Mouse (Mus musculus) gonadal fat pad, adult 2 months (tissue): ENCODE measurements around the gene Vmn1r233. TPM values are rescaled to one million over a fixed set of nuclear protein-coding genes. Genes with fewer than 3 reads are reported as not detected.

Experiments
- DNase-seq: peaks from one replicate; pipeline ENCODE4 v3.0.0-alpha.2; 2012; ENCODE audit warnings: low read depth
- polyA plus RNA-seq: library from polyadenylated mRNA; depleted of rRNA; stranded (reverse); fragments of >200 nt; gene quantifications from 2 replicates; pipeline ENCODE4 v1.2.3, GENCODE M21; 2012; rRNA removed

The Vmn1r233 gene
- not detected in 2 replicates for polyA plus RNA-seq

DNA sequence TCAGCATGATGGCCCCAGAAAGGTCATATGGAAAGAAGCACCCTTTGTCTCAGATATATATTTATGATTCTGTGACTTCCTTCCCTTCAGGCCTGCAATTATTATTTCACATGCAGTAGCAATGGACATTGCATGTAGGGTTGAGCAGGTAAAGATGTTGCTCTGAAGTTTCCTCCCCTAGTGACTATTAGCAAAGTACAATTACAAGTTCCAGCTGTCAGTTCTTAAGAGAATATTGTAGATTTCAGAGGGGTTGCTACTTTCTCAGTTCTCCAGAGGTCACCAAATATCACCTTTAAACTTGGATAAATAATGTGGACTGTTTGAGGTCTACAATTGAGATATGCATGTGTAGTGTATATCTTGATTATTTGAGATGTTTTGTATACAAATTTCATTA, at the start of gene Vmn1r233:
Gene Vmn1r233, minus strand, starts transcription at position 101 of the 400 bp plus-strand sequence.
- no peak for DNase-seq

DNA sequence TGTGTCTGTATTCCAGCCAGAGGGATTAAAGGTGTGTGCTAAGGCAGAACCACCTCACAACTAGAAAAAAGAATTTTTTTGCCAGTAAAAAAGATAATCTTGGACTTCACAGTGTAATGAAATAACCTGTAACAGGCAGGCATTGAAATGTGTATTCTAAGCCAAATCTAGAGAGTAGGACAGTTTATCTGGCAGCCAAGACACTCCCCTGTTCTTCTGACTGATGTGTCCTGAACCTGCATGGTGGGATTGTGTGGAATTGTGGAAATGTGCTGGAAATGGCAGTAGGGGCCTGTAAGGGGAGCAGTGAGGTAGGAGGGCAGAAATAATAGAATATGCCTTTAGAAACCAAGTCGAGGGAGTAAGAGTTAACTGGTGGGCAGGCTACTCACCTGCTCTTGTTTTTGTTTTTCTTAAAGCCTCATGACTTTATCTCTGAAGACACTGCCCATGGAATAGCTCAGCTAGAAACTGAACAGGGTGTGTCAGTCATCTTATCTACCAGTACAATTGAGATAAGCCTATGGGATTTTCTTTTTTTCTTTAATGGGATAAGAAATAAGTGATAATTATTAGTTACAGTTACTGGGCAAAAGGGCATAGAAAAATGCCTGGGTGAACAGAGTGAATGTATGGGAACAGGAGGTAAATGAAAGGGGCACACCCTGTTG, 22.3 kb upstream of the Vmn1r233 start:
- no peak for DNase-seq

DNA sequence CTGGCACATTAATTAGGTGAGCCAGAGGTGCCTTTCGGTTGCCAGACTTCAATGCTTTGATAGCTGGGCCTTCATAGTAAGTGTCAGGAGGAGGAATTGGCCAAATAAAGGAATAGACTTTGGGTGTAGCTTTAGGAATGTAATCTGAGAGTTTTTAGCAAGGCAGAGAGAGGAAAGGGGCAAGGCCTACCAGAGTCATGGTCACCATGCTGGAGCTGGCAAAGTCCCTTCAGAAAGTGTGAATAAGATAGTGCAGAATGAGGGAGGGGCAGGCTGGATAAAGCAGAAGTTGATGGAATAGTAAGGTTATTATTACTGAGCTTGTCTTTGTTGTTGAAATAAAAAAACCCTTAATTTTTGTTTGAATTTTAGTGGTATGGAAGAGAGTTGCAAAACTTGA, 13.5 kb upstream of the Vmn1r233 start:
- DNase-seq, result no peak

DNA sequence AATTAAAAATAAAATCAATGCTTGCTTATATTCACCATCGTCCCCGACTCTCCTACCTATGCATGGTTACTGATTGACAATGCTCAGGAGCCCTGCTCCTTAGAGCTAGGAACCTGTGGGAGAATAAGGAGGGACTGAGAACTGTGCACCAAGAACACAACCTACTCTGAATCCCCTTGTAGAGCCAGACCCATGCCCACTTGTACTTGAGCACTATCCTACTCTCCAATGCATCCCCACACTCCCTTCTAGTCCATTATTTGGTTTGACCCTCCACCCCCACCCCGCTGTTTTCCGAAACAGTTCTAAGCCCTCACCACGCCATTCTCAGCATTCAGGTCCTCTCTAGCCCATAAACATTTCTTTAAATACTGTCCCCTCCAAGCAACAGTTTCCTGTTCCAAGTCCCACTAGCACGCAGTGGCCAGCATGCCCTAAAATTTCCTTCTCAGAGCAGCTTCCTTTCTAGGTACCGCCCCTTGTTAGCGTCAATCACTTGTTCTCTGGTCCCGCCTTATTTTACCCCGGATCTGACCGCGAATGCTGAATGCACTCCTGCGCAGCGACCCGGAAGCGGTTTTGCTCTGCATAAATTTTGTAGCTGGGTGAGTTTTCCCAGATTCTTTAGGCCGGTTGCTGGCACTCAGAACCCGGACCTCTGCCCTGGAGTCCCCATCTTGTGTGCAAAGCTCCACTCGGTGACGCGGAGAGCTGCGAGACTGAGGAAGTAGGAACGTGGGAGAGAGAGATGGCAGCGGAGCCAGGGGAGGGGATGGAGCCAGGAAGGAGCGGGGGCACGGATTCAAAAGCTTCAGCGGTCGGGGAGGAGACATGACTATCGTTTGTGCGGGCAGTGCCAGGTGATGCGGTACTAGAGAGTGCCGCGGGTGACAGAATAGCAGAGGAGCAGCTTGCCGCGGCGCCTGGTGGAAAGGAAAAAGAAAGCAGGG, 12.4 kb upstream of the Vmn1r233 start, which contains the start of gene Zfp160:
Gene Zfp160, plus strand, starts transcription at position 522 of the 950 bp plus-strand sequence.
- DNase-seq, result peak; percentile 56

DNA sequence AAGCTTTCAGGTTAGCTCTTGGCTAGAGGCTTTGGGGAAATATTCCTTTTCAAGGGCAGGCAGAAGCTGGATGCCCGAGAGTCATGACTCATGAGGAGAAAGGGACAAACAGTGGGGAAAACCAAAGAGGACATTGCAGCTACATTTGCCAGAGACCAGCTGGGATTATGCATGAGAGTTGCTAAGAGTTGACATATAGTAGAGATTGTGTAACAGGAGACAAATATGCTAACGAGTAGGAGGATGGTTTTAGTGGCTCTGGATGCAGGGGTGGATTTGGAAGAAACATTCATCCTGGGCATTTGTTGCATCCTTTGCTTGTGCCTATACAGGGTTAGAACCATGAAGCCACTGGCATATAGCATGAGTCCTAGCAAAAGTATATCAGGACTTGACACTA, 2.5 kb downstream of the Vmn1r233 start:
- DNase-seq, result no peak

DNA sequence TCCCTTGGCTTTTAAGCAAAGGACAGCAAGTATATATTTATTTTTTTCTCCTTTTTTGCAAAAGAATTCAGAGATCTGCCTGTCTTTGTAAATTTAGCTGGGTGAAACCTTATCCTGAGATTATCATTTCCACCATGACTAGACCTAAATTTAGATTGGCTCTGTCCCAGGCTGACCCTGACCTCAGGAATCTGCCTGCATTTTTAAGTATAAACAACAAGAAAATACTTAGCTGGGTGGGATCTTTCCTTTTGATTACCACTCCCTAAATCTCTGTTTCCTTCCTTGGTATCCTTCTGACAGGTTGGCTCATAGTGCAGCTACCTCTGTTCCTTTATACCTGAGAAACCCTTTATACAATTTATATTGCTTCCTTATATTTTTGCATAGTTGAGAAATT, 29.6 kb downstream of the Vmn1r233 start:
- no peak for DNase-seq

DNA sequence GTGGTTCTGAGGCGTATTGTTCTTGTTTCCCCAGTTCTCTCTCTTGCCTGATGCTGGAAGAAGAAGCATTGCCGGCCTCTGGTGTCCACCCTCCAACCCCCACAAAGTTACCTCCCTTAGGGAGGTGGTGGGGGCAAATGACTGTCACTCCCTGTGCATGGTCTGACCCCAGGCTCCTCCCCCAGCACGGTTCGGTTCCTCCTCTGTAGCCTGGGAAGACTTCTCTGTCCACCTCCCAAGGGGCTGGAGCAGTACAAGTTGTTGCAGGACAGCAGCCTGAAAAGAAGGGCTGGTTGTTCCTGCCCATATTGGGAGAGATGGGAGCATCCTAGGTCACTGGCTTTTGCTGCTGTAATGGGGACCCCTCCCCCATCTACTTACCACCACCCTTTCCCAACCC, 30.8 kb downstream of the Vmn1r233 start:
- no peak for DNase-seq

DNA sequence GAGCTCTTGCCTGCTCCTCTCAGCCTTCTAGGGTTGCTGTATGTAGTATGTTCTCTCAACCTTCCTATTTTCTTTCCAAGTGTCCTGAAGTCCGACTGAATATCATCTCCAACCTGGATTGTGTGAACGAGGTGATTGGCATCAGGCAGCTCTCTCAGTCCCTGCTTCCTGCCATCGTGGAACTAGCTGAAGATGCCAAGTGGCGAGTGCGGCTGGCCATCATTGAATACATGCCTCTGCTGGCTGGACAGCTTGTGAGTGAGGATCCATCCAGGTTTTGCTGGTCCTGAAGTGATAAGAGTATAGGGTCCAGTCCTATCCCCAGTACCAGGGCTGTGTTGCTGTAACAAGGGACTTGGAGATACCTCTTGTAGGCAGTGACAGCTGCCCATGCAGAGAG, 35.9 kb downstream of the Vmn1r233 start:
- DNase-seq, result no peak

DNA sequence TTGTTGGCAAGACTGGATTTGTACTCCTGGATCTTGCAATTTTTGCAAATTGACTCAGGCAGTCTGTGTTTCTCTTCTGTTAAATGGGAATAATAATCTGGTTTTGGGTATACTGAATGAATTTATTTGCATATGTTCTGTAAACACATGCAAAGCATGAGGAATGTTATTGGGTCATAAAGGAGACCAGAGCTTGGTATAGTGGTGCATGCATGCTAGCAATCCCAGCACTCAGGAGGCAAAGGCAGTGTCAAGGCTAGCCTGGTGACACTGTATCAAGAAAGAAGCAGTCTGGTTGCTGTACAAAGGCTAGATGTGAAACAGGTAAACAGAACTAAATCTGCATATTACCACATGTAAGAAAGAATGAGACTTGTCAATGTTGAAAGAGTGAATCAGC, 49.6 kb downstream of the Vmn1r233 start:
- no peak for DNase-seq

DNA sequence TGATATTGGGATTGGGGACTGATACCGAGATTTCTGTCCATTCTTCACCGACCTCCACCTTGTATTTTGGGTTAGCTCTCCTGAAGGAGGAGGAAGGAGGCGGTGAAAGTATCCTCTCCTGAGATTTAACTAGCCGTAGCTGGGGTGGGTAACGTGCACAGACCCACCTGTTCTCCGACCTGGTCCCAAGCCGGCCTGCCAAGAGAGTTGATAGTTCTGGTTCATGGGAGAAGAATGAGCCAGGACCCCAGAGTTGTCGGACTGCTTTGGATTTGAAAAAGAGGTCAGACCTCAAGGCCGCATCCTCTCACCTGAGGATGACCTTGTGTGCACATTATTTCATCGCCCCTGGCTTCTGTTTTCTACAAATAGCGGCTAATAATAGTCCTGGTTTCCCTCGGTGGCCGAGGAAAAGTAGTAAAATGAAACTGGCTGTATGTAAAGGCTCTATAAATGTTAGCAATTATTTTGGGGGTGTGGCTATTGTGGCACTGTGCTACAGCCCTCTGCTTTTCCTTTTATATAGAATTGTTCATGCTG, 50.2 kb downstream of the Vmn1r233 start:
- no peak for DNase-seq

DNA sequence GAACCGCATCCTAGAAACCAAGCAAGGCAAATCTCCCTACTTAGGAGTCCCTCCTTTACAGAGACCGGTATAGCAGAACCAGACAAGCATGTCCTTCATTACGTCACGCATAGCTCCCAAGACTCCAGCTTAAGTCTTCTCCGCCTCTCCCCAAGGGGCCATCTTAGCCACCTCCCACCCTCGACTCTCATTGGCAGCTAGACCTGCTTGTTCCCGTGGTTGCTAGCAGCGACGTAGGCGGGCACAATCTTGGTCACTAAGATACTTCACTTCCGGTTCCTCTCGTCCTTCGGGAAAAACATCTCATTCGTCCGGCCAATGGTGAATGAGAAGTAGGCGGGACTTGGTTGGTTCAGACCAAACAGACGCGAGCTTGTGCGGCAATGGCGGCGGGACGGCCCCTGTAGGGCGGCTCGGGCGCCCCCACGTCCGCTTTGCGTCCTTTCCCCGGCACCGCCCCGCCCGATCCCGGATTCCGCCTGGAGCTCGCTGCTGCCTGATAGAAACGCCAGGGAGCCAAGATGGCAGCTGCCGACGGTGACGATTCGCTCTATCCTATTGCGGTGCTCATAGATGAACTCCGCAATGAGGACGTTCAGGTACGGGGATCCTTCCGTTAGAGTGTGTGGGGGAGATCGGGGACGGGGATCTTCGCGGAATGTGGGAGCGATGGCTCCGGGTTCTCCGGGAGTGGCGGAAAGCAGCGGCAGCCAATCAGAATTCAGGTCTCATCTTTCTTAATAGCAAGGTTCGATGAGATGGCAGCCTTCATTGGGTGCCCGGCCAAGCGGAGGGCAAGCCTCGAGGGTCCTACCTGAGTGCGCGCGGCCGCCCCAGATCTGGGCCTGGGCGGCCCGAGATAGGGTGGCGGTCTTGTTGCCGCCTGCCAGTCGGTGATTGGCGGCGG, 51.0 kb downstream of the Vmn1r233 start, which contains the start of gene Ppp2r1a:
Gene Ppp2r1a, plus strand, starts transcription at position 327 of the 907 bp plus-strand sequence.
- DNase-seq, result peak; percentile 99

DNA sequence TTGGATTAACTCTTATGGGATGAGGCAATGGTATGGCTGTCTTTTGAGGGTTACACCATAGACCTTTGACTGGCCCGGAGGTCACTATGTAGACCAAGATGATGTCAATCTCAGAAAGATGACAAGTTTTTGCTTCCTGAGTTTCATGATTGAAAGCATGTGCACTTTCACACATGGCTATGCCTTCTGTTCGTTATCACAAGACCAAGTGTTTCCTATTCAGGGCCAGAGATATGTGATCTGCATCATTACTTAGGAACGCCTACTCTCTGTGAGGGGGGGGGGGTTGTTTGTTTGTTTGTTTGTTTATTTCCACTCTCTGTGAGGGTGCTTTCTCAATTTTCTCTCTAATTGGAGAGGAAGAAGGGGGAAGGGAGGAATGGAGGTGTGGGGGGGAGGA, 52.0 kb downstream of the Vmn1r233 start:
- no peak for DNase-seq

Other genes starting within 250 kb of the Vmn1r233 start
- gene Vmn1r228, start 210.3 kb downstream of the Vmn1r233 start, polyA plus RNA-seq, result not detected in 2 replicates
- gene Vmn1r229, start 184.9 kb downstream of the Vmn1r233 start, polyA plus RNA-seq, result not detected in 2 replicates
- gene Vmn1r230, start 156.0 kb downstream of the Vmn1r233 start, polyA plus RNA-seq, result not detected in 2 replicates
- not detected in 2 replicates for gene Vmn1r231, start 91.4 kb downstream of the Vmn1r233 start, polyA plus RNA-seq
- not detected in 2 replicates for gene Vmn1r232, start 76.8 kb downstream of the Vmn1r233 start, polyA plus RNA-seq
- gene Ppp2r1a, start 51.2 kb downstream of the Vmn1r233 start, polyA plus RNA-seq, result 247 and 248 TPM in 2 replicates
- gene Zfp160, start 12.4 kb upstream of the Vmn1r233 start, polyA plus RNA-seq, result 4.7 and 5.4 TPM in 2 replicates
- not detected in 2 replicates for gene Vmn1r234, start 229.6 kb upstream of the Vmn1r233 start, polyA plus RNA-seq